Mouse (Mus musculus) embryonic fibroblast, embryonic 13.5 days (primary cell): ENCODE measurements around the gene Mapre3.

Source experiments
- CTCF ChIP-seq: IDR thresholded peaks from 2 replicates; pipeline ENCODE4 v1.5.1; 2011; ENCODE audit warnings: mild to moderate bottlenecking, control low read depth, low read length, moderate library complexity, borderline replicate concordance; ENCODE audit not compliant: insufficient read depth
- POLR2A ChIP-seq: IDR thresholded peaks from 2 replicates; pipeline ENCODE4 v1.6.1; 2011; ENCODE audit warnings: low read depth, mild to moderate bottlenecking, control low read depth, low read length, moderate library complexity

- TF ChIP-seq CTCF (no peak), POLR2A (peak; percentile 33; the same call in 1 of the 2 replicates)
These were observed 64.2 kb downstream of the Mapre3 start for GRCm38 (mm10) chr5:30878616-30879015.
